Mouse (Mus musculus) neural tube, embryonic 12.5 days (tissue): ENCODE results near the gene Fgf12. TPM values are rescaled to one million over a fixed set of nuclear protein-coding genes. Genes with fewer than 3 reads are reported as not detected.

Experiments used
- ATAC-seq: fragments of 200-750 bp; cut with Nextera tagmentation; 2 replicates; pipeline ENCODE4 v1.8.0; 2017; ENCODE audit warnings: low read depth, mild to moderate bottlenecking, moderate TSS enrichment, moderate library complexity; ENCODE audit not compliant: low FRiP score
- H3K27ac ChIP-seq: fragments of 300-500 bp; sonication (generic); 2 replicates; pipeline ENCODE4 v1.5.1; 2016
- H3K27me3 ChIP-seq: fragments of 300-500 bp; sonication (generic); replicated peaks from 2 replicates; pipeline ENCODE4 v1.6.1; 2016; ENCODE audit warnings: mild to moderate bottlenecking
- H3K36me3 ChIP-seq: fragments of 300-500 bp; sonication (generic); 2 replicates; pipeline ENCODE4 v1.6.1; 2016; ENCODE audit warnings: mild to moderate bottlenecking
- H3K4me1 ChIP-seq: fragments of 300-500 bp; sonication (generic); 2 replicates; pipeline ENCODE4 v1.6.1; 2016
- H3K4me2 ChIP-seq: fragments of 300-500 bp; sonication (generic); replicated peaks from 2 replicates; pipeline ENCODE4 v1.6.1; 2016; ENCODE audit warnings: mild to moderate bottlenecking
- H3K4me3 ChIP-seq: fragments of 300-500 bp; sonication (generic); 2 replicates; pipeline ENCODE4 v1.5.1; 2016
- H3K9ac ChIP-seq: fragments of 300-500 bp; sonication (generic); 2 replicates; pipeline ENCODE4 v1.6.1; 2016; ENCODE audit warnings: mild to moderate bottlenecking
- H3K9me3 ChIP-seq: fragments of 300-500 bp; sonication (generic); 2 replicates; pipeline ENCODE4 v1.6.1; 2016; ENCODE audit warnings: mild to moderate bottlenecking
- WGBS: fragments of 180-500 bp; shearing (Covaris S2); methylation state at CpG from one replicate; pipeline ENCODE4 v1.1.7; 2016; 5-methylcytosine and 5-hydroxymethylcytosine counted together
- microRNA counts: library from miRNA; unstranded; fragments of <30 nt; microRNA quantifications from one replicate; lab custom pipeline; 2017
- microRNA-seq: library from miRNA; unstranded; fragments of <30 nt; microRNA quantifications from one replicate; pipeline ENCODE4, GENCODE M21; 2017
- polyA plus RNA-seq: library from polyadenylated mRNA; unstranded; fragments of >200 nt; fragmentation: Nextera tagmentation; extraction: Ambion mirVana; gene quantifications from 2 replicates; pipeline ENCODE4 v1.2.1, GENCODE M21; 2016

Gene Fgf12
- polyA plus RNA-seq, 1 experiment from 2014 or later, result 18.5 TPM

GRCm38 (mm10) chr16:28242867-28243649, 509.8 kb downstream of the Fgf12 start:
- H3K9ac ChIP-seq, result no peak overlapping the region
- no peaks in the 10 kb centered on the region for H3K9me3 ChIP-seq
- 85% methylated on average over 3 of the region's 3 CpGs for WGBS
- H3K27ac ChIP-seq, result no peak overlapping the region
- no peaks in the 10 kb centered on the region for H3K27me3 ChIP-seq
- no peak for ATAC-seq
- H3K4me2 ChIP-seq, result no peak overlapping the region
- H3K4me1 ChIP-seq, result no peaks in the 10 kb centered on the region; the same call in 1 of the 2 replicates
- no peak overlapping the region for H3K4me3 ChIP-seq
- no peaks in the 10 kb centered on the region for H3K36me3 ChIP-seq

GRCm38 (mm10) chr16:28239382-28239781, 513.5 kb downstream of the Fgf12 start:
- Histone ChIP-seq H3K4me1 (no peaks in the 10 kb centered on the region; the same call in 1 of the 2 replicates), H3K4me3 (no peak overlapping the region), H3K9me3 (no peaks in the 10 kb centered on the region), H3K36me3 (no peaks in the 10 kb centered on the region), H3K4me2 (no peak overlapping the region), H3K9ac (no peak overlapping the region), H3K27ac (no peak overlapping the region), H3K27me3 (no peaks in the 10 kb centered on the region)
- WGBS, result 91% methylated on average over 4 of the region's 4 CpGs
- ATAC-seq, result no peak

GRCm38 (mm10) chr16:28238019-28238868, 514.6 kb downstream of the Fgf12 start:
- H3K4me3 ChIP-seq, result no peak overlapping the region
- H3K4me1 ChIP-seq, result no peaks in the 10 kb centered on the region; the same call in 1 of the 2 replicates
- no peaks in the 10 kb centered on the region for H3K9me3 ChIP-seq
- no peaks in the 10 kb centered on the region for H3K27me3 ChIP-seq
- 67% methylated on average over 13 of the region's 13 CpGs for WGBS
- H3K4me2 ChIP-seq, result no peak overlapping the region
- H3K9ac ChIP-seq, result no peak overlapping the region
- no peaks in the 10 kb centered on the region for H3K36me3 ChIP-seq
- ATAC-seq, result no peak
- H3K27ac ChIP-seq, result no peak overlapping the region

GRCm38 (mm10) chr16:28215930-28216329, 536.9 kb downstream of the Fgf12 start:
- H3K4me3 ChIP-seq, result no peak overlapping the region
- H3K27ac ChIP-seq, result no peak overlapping the region
- H3K27me3 ChIP-seq, result no peaks in the 10 kb centered on the region
- H3K9ac ChIP-seq, result no peak overlapping the region
- 71% methylated on average over 5 of the region's 5 CpGs for WGBS
- no peaks in the 10 kb centered on the region for H3K4me1 ChIP-seq
- H3K4me2 ChIP-seq, result no peak overlapping the region
- H3K9me3 ChIP-seq, result no peaks in the 10 kb centered on the region
- H3K36me3 ChIP-seq, result no peaks in the 10 kb centered on the region
- no peak for ATAC-seq

GRCm38 (mm10) chr16:28212411-28212810, 540.5 kb downstream of the Fgf12 start:
- 80% methylated on average over 1 of the region's 1 CpGs for WGBS
- Histone ChIP-seq H3K4me3 (no peak overlapping the region), H3K27me3 (no peaks in the 10 kb centered on the region), H3K4me1 (no peaks in the 10 kb centered on the region), H3K9me3 (no peaks in the 10 kb centered on the region), H3K27ac (no peak overlapping the region), H3K36me3 (no peaks in the 10 kb centered on the region), H3K9ac (no peak overlapping the region), H3K4me2 (no peak overlapping the region)
- no peak for ATAC-seq

GRCm38 (mm10) chr16:28156443-28156842, 596.4 kb downstream of the Fgf12 start:
- Histone ChIP-seq H3K27me3 (no peaks in the 10 kb centered on the region), H3K36me3 (no peaks in the 10 kb centered on the region), H3K27ac (no peak overlapping the region), H3K4me3 (no peak overlapping the region), H3K9me3 (no peaks in the 10 kb centered on the region), H3K4me2 (no peak overlapping the region), H3K4me1 (no peaks in the 10 kb centered on the region), H3K9ac (no peak overlapping the region)
- ATAC-seq, result no peak
- 86% methylated on average over 2 of the region's 2 CpGs for WGBS

GRCm38 (mm10) chr16:28140972-28141371, 611.9 kb downstream of the Fgf12 start:
- no peak overlapping the region for H3K27ac ChIP-seq
- WGBS, result 85% methylated on average over 3 of the region's 3 CpGs
- no peak overlapping the region for H3K4me3 ChIP-seq
- H3K27me3 ChIP-seq, result no peaks in the 10 kb centered on the region
- H3K4me1 ChIP-seq, result no peaks in the 10 kb centered on the region
- H3K9me3 ChIP-seq, result no peaks in the 10 kb centered on the region
- no peak overlapping the region for H3K4me2 ChIP-seq
- 0 out of 2 replicates have a peak, but pooled peaks have one; percentile 21 for ATAC-seq
- H3K9ac ChIP-seq, result no peak overlapping the region
- no peaks in the 10 kb centered on the region for H3K36me3 ChIP-seq

GRCm38 (mm10) chr16:28127006-28127405, 625.9 kb downstream of the Fgf12 start:
- no peaks in the 10 kb centered on the region for H3K27me3 ChIP-seq
- no peaks in the 10 kb centered on the region for H3K4me1 ChIP-seq
- no peaks in the 10 kb centered on the region for H3K9me3 ChIP-seq
- WGBS, result 86% methylated on average over 2 of the region's 2 CpGs
- H3K36me3 ChIP-seq, result no peaks in the 10 kb centered on the region
- no peak for ATAC-seq
- no peak overlapping the region for H3K9ac ChIP-seq
- H3K4me2 ChIP-seq, result no peak overlapping the region
- H3K4me3 ChIP-seq, result no peak overlapping the region
- no peak overlapping the region for H3K27ac ChIP-seq

MicroRNAs encoded within 50 kb of the gene (microRNA counts, 519-probe panel; counts per million panel counts)
- microRNA mmu-miR-690 (lab: Ali Mortazavi, UCI), result 342 counts per million, percentile 67 among the panel's probes with 10 or more counts

Small RNAs within 50 kb of the gene (microRNA-seq; reads per million reads assigned to microRNA genes)
- not detected for gene Mir690

Other genes starting within 250 kb of the Fgf12 start
- 13.5 and 13.6 TPM in 2 replicates for gene Mb21d2, start 176.6 kb upstream of the Fgf12 start, polyA plus RNA-seq